Mouse (Mus musculus) mouse trophoblast stem cell (cell line): Measurements from ENCODE around the gene Rere.
"Not testable (repeated sequence)": the region's sequence is repeated elsewhere in the genome, so short reads cannot be mapped to it uniquely, and the experiment has no call there.

Experiments used
- in situ Hi-C, 2 experiments: fragments of 300-500 bp; cut with MseI, MboI; formaldehyde crosslinking; loops; 2 replicates in 1 of 2; 3 replicates in 1 of 2; pipeline ENCODE4 v1.15.1; 2025

Rere gene

GRCm38 (mm10) chr4:150549989-150550716 lies 268.7 kb downstream of the Rere start:
- in situ Hi-C loops: no loop called here

- in situ Hi-C loops: no loop called here
These were observed 269.9 kb downstream of the Rere start for GRCm38 (mm10) chr4:150551390-150551789.

DNA sequence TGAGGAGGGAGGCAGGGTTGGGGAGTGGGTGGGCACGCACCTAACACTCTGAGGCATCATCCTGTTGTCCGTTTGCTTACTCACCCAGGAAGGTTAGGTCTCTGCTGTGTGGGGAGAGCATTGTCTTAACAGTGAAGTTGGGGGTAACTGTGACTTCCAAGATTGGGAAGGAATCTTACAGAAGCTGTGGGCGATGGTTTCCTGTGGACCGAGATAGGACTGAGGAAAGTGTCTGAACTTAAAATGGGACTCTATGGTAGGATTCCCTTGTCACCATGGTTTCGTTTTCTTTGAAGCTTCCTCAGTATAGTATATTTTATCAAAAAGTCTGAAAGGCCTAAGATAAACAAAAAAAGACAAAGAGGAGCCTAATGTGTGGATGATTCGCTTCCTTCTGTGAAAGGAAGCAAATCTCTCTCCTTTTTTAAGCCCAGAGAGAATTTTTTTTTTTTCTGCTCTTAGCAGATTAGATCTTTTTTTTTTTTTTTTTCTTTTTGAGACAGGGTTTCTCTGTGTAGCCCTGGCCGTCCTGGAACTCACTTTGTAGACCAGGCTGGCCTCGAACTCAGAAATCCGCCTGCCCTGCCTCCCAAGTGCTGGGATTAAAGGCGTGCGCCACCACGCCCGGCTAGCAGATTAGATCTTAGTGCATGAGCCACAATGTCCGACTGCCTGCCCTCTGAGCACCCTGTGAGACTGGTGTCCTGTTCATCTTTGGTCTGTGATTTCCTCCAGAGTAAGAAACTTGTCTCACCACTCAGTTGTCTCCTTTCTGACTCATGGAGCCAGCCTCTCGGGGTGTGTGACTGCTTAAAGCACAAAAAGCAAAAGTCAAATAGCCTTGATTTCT lies 271.5 kb downstream of the Rere start:
- in situ Hi-C loops: no loop called here

- in situ Hi-C loops: no loop called here
These were observed 274.3 kb downstream of the Rere start for GRCm38 (mm10) chr4:150555783-150556182.

DNA sequence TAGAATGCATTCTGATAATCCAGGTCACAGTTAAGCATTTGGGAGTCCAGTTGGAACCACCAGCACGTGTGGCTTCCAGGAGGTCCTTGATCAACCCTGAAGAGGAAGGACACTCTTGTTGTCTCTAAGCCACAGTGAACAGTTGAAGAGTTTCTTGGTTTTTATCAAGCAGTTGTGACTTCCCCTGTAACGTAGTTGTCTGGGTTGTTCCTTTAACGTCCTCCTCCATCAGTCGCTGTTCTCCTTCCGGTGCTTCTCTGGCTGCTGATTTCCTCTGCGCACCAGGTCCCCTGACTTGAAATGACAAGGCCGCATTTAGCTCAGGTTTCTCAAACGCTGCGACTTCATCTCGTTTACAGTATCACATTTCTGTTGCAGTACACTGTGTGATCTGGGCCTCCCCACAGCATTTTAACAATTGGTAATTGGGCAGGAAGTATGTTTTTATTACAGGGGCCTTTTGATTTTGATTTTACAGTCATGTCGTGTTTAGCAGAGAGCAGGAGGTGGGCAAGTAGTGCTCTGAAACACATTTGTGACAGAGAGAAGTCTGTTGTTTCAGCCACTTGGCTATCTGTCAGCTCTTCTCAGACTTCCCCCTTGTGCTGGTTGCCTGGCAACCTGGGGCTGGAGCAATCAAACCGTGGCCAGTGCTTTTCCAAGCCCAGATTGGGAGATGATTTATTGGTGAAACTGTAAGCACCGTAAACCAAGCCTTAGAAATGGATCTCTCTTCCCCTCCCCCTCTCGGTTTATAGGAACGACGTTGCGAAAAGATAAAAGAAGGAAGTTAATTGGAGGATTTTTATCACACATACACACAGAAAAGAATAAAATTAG lies 275.2 kb downstream of the Rere start:
- in situ Hi-C loops: no loop called here

DNA sequence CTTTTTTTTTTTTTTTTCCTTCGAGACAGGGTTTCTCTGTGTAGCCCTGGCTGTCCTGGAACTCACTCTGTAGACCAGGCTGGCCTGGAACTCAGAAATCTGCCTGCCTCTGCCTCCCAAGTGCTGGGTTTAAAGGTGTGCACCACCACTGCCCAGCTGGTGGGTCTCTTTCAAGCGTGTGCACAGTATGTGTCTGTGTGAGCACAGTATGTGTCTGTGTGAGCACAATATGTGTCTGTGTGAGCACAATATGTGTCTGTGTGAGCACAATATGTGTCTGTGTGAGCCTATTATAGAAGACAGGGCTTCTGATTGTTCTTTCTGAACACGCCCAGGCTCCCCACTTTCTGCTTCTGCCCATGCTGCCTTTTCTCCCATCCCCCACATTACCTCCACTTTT lies 275.8 kb downstream of the Rere start:
- in situ Hi-C loops: not testable (repeated sequence)

DNA sequence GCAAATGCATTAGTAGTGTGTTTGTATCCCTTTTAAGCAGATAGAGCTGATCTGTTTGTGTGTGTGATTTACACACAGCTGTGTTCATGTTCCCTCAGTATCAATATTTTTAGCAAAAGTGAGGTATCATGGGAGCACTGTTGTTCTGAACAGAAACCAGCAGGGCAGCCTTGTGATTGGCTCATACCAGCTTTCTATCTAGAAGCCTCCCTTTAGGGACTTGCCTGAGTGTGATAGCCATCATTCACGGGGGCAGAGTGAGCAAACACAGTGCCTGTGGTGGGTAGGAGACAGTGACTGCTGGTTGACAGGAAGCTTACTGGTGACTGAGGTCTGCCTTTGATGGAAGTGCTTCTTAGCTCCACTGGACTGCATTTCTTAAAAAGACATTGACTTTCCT lies 276.5 kb downstream of the Rere start:
- in situ Hi-C loops: no loop called here

- in situ Hi-C loops: no loop called here
These were observed 278.1 kb downstream of the Rere start for GRCm38 (mm10) chr4:150559514-150559913.

DNA sequence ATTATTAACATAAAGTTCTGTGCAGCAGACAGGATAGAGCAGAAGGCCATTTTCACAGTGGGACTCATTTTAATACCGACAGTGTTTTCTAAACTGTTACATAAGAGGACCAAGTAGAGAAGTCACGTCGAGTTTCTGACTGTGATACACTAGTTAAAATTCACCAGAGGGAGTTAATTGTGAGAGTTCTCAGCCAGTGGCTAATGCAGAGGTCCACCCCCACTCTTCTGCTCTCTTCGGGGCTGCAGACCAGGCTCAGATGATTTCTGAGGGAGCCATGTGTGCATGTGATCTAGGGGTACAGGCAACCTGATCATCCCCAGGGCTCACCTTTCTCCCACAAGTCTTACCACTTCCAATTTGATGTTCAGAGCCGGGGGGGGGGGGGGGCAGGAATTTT lies 281.8 kb downstream of the Rere start:
- in situ Hi-C loops: no loop called here

GRCm38 (mm10) chr4:150566193-150566592 lies 284.7 kb downstream of the Rere start:
- in situ Hi-C loops: no loop called here

DNA sequence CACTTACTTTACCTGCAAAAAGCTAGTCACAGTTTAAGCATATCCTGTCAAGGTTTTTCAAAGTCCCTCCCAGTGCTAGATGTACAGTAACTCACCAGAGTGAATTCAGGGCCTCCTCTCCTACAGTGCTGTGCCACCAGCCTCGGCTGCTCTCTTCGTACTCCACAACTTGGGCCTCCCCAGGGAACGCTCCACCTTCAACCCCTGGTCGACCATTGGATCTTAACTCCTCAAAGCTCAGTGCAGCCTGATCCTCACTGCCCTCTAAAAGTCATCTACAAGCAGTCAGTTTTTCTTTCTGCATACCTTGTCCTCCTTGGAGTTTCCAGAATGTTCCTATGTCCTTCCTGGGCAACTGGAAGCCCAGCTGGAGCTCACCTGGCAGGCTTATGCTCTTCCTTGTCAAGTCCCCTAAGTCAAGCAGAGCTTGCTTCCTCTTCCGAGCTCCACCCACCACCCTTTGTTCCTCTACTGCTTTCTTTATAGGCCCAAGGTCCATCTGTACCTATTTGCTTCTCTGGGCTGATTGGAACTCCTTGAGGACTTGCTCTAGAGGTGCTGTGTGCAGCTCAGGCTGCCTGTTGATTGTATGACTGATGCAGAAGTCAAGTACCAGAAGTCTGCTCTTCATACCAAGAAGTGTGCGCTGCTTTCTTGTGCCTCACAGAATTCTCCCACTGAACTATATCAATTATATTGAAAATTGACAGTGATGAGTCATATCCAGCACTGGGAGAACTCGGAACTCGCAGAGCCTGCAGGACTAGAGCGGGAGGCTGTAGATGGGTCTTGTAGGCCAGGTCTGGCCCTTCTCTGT lies 287.1 kb downstream of the Rere start:
- in situ Hi-C loops: no loop called here

GRCm38 (mm10) chr4:150569135-150569833 lies 287.8 kb downstream of the Rere start:
- in situ Hi-C loops: no loop called here

DNA sequence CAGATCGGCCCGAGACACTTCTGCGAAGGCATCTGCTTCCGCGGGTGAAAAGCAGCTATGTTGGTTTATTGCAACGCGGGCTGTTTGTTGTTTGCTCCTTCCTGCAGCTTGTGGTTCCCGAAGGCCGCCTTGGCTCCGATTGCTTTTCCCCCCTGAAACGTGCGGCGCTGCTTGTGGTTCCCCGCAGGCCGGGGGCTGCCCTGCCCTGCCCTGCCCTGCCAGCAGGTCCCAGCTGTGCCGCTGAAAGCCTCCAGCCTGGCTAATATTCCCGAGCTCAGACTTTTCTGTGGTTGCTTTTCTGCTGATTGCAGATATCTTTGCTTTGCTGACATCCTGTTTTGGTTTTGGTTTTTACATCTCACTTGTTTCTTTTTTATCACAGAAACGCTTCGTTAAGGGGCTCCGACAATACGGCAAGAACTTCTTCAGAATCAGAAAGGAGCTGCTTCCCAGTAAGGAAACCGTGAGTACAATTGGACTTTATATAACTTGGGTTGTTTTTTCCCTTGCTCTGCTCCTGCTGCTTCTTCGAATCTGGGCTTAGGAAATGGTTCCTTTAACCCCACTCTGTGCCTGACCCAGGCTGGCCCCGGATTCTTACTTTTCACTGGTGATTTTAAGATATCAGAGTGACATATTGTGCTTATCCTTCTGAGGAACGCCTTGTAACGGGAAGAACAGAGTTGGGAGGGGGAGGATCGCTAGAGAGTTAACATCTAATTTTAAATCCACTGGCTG lies 288.6 kb downstream of the Rere start:
- in situ Hi-C loops: no loop called here

DNA sequence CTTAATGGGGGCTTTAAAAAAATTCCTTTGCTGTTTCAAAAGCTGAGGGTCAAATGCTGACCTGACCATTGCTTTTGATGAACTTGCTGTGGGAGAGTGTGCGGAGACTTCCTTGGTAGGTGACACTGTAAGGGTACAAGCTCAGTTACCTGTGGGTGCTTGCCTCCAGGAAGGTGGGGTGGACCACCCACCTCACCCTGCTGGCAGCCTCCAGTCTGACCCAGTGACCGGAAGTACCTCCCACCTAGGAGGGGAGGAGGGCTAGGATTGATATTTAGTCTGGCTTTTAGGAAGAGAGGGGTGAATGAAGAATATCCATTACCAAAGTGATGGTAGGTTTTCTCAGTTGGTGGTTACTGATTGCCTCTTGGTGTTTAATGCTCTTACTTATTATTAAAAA lies 289.3 kb downstream of the Rere start:
- in situ Hi-C loops: no loop called here

DNA sequence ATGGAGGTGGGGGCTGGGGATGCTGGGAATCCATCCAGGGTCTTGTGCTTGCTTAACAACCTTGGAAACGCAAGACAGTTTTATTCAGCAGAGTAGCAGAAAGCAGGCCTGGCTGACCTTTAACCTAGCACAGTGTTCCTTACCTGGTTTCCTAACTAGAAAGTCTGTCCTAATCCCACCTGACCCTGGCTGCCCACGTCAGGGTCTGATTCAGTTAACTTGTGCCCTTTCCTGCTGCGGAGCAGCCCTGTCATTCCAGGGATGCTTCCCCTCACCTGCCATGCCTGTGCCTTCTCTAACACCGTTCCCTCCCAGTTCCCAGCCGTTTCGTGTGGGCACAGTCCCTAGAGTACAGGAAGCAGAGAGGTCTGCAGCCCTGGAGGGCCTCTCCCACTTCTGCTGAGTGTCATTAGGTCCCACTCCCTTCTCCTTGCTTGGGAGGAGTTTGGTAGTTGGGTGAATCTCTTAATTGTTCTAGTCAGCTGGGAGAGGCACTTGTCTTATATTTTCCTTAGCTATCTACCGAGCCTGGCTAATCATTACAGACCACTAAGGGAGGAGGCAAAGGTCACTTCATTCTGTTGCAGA lies 290.8 kb downstream of the Rere start:
- in situ Hi-C loops: no loop called here

DNA sequence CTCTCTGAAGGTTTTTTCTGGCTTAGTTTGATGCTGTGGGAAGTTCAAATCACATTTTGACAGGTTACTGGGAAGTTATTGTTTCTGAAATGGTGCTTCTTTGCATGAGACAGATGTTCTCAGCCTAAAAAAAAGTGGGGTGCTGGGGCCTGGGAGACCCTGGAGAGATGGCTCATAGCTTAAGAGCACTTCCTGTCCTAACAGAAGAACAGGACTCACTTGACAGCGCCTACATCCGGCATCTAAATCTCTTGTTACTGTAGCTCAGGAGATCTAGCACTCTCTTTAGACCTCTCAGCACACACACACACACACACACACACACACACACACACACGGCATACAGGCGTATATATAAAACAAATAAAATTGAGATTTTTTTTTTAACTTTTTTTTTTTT lies 291.5 kb downstream of the Rere start:
- in situ Hi-C loops: no loop called here

GRCm38 (mm10) chr4:150575363-150576092 lies 294.1 kb downstream of the Rere start:
- in situ Hi-C loops: no loop called here

DNA sequence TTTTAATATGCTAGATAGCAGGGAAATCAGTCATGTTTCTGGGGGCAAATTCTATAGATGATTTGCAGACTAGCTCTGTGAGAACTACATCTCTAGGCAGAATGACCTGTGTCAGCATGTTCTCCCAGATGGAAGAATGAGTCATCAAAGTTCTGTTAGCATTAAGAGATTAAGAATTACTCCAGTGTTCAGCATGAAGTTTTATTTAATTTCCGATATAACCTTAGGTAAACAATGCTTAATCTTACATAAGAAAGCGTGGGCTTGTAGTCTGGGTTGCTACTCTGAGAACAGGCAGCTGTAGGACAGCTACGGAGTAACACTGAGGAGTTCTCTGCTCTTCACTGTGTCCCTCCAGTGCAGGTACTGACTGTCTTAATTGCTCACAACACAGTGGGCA lies 294.9 kb downstream of the Rere start:
- in situ Hi-C loops: no loop called here

GRCm38 (mm10) chr4:150578021-150578420 lies 296.6 kb downstream of the Rere start:
- in situ Hi-C loops: no loop called here
